Mouse (Mus musculus) cerebellum, adult (tissue): Measurements from ENCODE around the gene Cyth3.

Source experiments
- ATAC-seq: cut with Nextera tagmentation; 2 replicates; pipeline ENCODE4 v1.9.2; 2017; ENCODE audit warnings: mild to moderate bottlenecking, moderate library complexity, mixed read lengths; ENCODE audit not compliant: insufficient number of reproducible peaks, low FRiP score, low TSS enrichment

Cyth3 gene

DNA sequence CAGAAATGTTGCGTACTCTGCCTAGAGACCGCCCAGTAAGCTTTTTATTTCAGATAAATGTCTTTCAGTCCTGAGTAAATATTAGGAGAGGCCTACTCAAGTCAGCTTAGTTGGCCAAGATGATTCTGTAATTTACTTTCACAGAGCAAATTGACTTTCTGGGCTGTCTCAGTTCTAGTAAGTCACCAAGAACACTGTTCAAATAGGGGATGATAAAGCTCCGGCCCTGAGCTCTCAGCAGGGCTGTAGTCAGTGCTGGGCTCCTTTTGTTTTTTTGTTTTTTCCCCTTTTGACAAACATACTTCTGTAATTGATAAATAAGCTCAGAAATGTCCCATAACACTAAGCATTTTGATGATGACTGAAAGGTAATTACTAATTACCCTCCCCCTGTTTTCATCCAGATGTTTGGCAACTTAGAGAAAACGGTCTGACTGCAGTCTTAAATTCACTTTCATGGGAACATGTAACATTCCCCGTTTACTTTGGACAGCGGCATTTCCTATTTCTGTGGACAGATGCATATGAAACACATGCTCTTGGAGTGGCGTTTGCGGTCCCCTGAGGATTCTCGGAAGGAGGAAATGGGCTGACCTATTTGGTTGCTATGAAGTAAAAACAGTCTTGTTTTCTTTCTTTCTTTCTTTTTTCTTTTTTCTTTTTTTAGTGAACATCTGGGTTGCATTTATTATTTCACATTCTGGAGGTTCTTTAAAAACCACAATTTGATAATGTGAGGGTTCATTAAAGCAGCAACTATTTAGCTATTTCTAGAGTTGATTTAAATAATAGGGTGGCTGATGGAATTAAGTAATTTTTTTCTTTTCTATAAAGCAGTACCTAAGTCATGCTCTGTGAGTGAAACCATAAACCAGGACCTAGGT is 10.7 kb downstream of the Cyth3 start:
- no peak for ATAC-seq

DNA sequence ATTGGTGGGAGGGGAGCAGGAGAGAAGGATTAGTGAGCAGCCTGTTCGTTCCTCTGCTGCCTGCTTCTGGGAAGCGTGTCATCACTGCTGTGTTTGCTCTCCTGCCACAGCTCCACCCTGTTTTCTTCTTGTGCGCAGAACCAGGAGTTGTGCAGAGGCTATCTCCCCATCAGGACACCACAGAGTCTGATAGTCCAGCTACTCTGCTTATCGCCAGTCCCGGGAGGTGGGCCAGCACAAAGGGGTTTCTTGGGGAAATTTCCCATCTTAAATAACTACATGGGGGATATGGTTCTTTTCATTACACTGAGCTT is 11.3 kb downstream of the Cyth3 start:
- ATAC-seq: no peak

- no peak for ATAC-seq
These were observed 11.6 kb downstream of the Cyth3 start for GRCm38 (mm10) chr5:143633877-143634276.

DNA sequence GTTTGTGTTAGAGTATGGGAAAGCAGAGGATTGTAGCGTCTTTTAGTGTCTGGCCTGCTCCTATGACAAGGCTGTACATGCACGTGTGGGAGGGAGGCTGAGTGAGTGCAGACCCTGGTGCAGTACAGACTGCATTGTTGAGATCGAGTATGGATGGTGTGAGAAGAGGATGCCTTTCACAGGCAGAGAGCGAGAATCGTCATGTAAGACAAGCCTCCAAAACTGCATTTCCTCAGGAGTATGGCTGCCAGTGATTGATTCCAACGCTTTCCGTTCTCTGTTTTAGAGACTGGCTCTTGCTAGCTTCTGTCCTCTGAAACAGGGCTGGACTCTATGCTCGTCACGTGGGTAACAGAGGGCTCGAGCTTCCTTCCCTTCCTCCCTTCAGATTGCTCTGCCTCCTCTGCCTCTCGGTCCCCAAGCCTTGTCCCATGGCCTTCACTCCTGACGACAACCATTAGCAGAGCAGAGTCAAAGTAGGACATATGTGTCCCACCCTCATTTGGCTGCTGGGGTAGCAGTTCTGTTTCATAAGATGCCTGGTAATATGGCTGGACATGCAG is 12.4 kb downstream of the Cyth3 start:
- ATAC-seq: no peak

GRCm38 (mm10) chr5:143635358-143635757 is 13.1 kb downstream of the Cyth3 start:
- ATAC-seq: no peak

GRCm38 (mm10) chr5:143636173-143636572 is 13.9 kb downstream of the Cyth3 start:
- no peak for ATAC-seq

- ATAC-seq: no peak
These were observed 15.7 kb downstream of the Cyth3 start for GRCm38 (mm10) chr5:143637832-143638420.

DNA sequence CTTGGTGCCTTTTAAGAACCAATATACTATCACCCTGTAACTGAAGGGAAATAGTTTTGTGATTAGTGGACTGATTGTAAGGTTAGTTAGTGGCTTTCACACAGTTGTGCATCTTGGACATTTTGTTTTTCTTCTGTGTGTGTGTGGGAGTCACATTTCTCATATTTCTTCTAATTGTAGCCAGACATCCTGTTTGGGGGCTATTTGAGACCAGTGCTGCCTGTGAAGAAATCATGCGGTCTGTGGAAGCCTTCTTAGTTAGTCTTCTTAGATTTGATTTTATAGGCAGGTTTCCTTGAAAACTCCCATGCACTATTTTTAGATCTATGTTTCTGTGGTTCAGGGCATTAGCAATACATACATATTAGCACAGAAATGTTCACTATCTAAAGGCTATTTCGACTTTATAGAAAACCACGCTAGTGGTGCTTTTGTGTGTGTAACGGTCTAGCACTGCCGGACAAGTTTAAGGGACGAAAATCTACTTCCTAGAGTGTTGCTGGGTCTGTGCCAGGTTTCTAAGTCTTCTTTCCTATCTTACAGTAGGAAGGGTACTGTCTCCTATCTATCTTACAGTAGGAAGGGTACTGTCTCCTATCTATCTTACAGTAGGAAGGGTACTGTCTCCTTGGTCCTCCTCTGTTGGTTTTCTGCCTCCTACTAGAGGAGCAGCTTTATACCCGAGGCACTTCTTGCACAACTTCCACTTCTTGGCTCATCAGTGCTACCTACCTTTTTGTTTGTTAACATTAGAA is 16.4 kb downstream of the Cyth3 start:
- ATAC-seq: no peak

DNA sequence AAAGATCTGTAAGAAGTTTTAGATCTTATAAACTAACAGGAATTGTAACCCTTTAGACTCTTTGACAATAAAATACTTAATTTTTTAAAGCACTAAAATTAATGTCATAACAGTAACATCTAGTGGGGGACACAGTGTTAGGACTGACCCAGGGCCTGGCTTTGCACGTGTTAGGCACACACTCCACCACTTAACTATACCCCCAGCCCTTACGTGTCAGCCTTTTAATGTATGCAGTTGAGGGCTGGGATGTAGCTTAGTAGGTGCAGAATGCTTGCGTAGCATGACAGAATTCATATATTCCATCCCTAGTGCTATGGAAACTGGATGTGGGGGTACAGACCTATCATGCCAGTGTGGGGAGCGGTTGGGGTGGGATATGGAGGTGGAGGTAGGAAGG is 17.1 kb downstream of the Cyth3 start:
- ATAC-seq: no peak

- no peak for ATAC-seq
These were observed 17.6 kb downstream of the Cyth3 start for GRCm38 (mm10) chr5:143639810-143640209.

GRCm38 (mm10) chr5:143641503-143641902 is 19.3 kb downstream of the Cyth3 start:
- ATAC-seq: no peak

DNA sequence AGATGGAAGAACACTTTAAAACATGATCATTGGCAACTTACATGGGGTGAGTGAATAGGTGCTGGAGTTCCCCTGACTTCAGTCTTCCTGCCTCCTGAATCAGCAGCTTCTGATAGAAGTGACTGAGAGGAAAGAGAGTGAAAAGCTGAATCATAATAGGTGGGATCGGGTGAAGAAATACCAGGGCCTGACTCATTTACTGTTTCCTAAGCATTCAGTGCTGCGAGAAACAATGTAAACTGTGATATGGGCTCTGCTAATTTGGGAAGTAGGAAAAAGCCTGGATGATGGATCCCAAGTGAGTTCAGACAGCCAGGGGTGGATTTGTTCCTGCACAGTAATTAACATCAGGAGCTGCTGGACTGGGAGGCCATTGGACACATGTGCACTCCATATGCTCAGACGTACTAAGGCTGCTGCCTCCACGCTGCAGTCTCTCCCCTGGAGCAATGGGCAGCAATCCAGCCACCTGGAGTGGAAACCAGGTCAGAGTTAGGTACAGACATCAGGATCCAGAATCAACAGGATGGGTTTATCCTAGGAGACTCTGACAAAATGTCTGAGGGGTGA is 20.1 kb downstream of the Cyth3 start:
- no peak; the same call in 1 of the 2 replicates for ATAC-seq

- no peak for ATAC-seq
These were observed 23.7 kb downstream of the Cyth3 start for GRCm38 (mm10) chr5:143645976-143646375.

DNA sequence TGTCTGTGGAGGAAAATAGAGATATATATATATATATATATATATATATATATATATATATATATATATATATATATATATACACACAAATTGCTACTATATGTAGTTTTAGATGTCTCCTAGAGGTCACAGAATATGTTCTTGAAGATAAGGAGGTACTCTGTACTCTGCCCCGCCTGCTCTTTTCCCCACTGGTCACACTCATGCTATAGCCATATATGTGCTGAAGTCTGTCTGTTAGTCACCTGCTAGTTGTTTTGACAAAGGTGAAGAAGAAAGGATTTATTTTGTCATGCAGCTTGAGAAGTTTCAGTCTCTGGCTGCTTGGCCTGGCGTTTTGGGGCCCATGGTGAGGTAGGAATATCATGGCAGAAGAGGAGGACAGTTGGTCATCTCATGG is 25.2 kb downstream of the Cyth3 start:
- ATAC-seq: no peak

- ATAC-seq: no peak
These were observed 25.8 kb downstream of the Cyth3 start for GRCm38 (mm10) chr5:143648058-143648457.

- no peak for ATAC-seq
These were observed 26.9 kb downstream of the Cyth3 start for GRCm38 (mm10) chr5:143649168-143649567.

- ATAC-seq: no peak
These were observed 29.8 kb downstream of the Cyth3 start for GRCm38 (mm10) chr5:143651855-143652631.

DNA sequence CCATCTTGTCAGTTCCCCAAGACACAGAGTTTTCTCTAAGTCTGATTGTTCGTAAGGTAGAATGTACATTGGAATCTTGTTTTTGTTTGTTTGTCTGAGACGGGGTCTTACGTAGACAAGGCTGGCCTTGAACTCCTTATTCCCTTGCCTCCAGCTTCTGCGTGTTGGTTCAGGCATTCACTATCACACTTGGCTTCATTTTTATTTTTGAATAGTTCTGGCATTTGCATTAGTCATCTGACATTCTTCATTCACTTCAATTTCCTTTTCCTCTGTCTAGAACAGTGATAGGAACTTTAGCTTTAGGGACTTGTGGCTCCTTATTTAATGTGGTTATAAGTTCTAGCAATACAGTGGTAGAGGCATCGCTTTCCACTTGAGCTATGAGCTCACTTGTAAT is 31.2 kb downstream of the Cyth3 start:
- no peak for ATAC-seq

DNA sequence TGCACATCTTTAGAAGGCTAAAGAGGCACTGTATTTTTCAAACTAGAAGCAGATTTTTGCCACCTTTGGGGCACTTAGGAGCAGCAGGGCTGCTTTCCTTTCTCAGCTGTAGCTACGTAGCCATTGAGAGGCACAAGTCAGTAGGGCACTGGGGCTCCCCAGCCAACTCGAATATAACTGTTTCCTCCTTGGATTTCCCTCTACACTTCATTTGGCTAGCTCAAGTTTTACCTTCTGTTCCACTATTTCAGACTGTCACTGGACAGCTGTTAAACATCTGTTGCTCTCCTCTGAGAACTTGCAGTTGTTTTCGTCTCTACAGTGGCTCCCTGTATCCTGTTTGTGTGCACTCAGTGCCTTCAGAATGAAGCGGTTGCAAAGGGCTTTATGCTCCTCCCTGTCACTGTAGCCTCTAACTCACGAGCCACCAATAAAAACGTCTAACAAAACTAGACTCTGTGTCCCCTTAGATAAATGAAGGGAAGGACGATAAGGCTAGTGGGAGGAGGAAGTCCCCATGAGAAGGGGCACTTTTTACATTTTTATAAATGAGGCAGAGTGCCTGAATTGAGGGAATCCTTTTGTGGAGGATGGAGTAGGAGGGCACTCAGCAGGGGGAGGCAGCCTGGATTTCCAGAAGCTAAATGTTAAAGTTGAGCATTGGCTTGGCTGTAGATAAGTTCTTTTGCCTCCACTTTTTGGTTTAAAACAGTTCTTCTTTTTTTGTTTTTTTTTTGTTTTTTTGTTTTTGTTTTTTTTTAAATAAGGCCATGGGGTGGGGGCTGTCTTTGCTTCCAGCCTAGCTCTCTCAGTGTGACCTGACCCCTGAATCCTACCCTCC is 32.6 kb downstream of the Cyth3 start:
- no peak for ATAC-seq
